Mouse (Mus musculus): ENCODE measurements around the gene Parva.

DNA sequence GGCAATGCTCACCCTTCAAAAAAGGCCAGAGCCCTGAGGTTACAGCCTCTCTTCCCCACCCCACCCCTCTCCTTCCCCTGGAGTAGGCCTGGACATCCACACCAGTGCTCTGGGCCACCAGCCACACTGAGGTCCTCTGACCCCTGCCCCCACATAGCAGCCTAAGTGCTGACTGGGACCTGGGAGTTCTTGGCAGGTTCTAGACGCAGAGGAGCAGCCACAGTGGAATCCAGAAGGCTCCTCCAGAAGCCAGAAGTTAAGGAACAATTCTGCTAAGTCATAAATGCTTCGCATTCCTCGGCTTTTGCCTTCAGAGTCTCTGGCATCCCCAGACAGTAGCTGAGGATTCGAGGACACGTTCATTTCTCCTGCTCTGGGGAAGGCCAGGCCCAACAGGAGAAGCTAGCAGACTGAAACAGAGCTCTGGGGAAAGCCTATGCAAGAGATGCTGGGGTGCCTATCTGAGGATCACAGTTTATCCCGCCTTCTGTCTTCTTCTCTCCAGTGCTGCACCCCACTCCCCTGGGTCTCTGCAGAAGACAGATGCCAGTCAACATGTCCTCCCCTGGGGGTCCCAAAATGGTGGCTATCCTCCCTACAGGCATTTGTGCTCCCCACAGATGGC, 168.0 kb downstream of the Parva start:
- no peak for TF ChIP-seq POLR2A (IDR thresholded peaks at IDR 0.05; ENCODE audit: low read depth, low read length)
- no peak for TF ChIP-seq TCF12 (IDR thresholded peaks at IDR 0.05; ENCODE audit: low read depth, low read length)
- TF ChIP-seq ZC3H11A (IDR thresholded peaks at IDR 0.05; ENCODE audit: low read depth, low read length): no peak
- TF ChIP-seq EP300 (IDR thresholded peaks at IDR 0.05; ENCODE audit: low read length): no peak
- TF ChIP-seq MXI1 (IDR thresholded peaks at IDR 0.05; ENCODE audit: low read depth, low read length): no peak
- no peak for TF ChIP-seq CTCF (conservative IDR thresholded peaks at IDR 0.05 in 1 of 2, IDR thresholded peaks at IDR 0.05 in 1 of 2; ENCODE audit: low read depth in 2 of 2, low read length in 2 of 2)
- TF ChIP-seq USF1 (IDR thresholded peaks at IDR 0.05; ENCODE audit: low read depth, low read length): no peak
- no peak for TF ChIP-seq IRF4 (IDR thresholded peaks at IDR 0.05; ENCODE audit: low read depth, low read length)
- TF ChIP-seq GABPA (IDR thresholded peaks at IDR 0.05; ENCODE audit: insufficient replicate concordance, low read depth, low read length): no peak
- no peak for TF ChIP-seq ZNF384 (IDR thresholded peaks at IDR 0.05; ENCODE audit: low read depth, low read length)
